Mouse (Mus musculus) Patski (cell line): ENCODE results near the gene Angptl1. TPM values are rescaled to one million over a fixed set of nuclear protein-coding genes. Genes with fewer than 3 reads are reported as not detected.

Experiments
- ATAC-seq: fragments of 100-300 bp; one replicate; pipeline ENCODE4 v1.8.0; 2021
- CTCF ChIA-PET: fragments of 350-600 bp; sonication (Branson Sonifier 250); formaldehyde crosslinking; loops from one replicate; lab custom pipeline; 2022; ENCODE audit warnings: inconsistent platforms; lab: Charles Lee
- POLR2A ChIA-PET: fragments of 350-600 bp; sonication (Branson Sonifier 250); formaldehyde crosslinking; loops from one replicate; lab custom pipeline; 2022; ENCODE audit warnings: antibody characterized with exemption, inconsistent platforms; lab: Charles Lee
- DNase-seq: peaks from one replicate; pipeline ENCODE4 v3.0.0-alpha.2; 2011; ENCODE audit warnings: low read depth, low spot score
- H3K27me3 ChIP-seq: fragments of 371-371 bp; one replicate; pipeline ENCODE4 v1.5.1; 2021
- CTCF ChIP-seq: fragments of 100-300 bp; IDR thresholded peaks from one replicate; pipeline ENCODE4 v1.5.1; 2021
- in situ Hi-C: fragments of 300-500 bp; cut with MboI; formaldehyde crosslinking; loops from 3 replicates; pipeline ENCODE4 v1.11.1; 2018; ENCODE audit warnings: low pct_unique_long_range_greater_than_20kb, mixed read lengths
- polyA plus RNA-seq: library from polyadenylated mRNA; unstranded; gene quantifications from one replicate; pipeline ENCODE4 v1.2.3, GENCODE M21; 2021

The Angptl1 gene
- polyA plus RNA-seq, 1 experiment from 2014 or later = 0.10 TPM

DNA sequence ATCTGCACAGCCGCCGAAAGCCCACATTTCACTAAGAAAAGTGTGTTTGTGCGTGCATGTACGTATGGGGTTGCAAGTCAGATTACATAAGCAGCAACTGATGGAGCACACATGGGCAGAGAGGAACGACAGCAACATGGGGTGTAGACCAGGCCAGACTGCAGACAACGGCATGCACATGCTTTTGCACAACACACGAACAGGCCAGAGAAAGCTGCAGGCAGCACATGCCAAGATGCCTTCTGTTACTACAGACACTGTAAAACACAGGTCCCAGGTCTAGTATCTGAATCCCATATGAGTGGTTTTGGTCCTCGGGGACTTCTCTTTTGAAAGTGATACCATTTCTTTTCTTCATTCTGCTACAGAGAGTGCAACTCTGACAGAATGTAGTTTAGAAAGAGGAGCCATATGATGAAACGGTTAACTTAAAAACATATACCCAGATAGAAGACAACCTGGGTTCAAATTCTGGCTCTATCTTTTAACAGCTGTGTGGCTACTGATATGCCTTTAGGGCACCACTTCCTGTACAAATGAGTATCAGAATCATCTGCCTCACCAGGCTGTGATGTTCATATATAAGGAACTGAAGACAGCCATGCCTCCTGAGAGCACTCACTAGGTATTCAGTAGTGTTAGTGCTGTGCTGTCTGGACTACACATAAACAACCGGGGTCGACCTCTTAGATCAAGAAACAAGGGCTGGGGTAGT is 3.4 kb downstream of the Angptl1 start:
- in situ Hi-C loops = no loop called here
- DNase-seq (no peak), ATAC-seq (no peak)
- POLR2A ChIA-PET = no interaction called here
- TF ChIP-seq CTCF = no peak
- CTCF ChIA-PET = interaction anchor here (1.6 kb wide), 1 partner anchor 20 kb away, joined by 3 read pairs; no protein-coding TSS in a partner anchor
- H3K27me3 ChIP-seq = no peaks in the 10 kb centered on the region

DNA sequence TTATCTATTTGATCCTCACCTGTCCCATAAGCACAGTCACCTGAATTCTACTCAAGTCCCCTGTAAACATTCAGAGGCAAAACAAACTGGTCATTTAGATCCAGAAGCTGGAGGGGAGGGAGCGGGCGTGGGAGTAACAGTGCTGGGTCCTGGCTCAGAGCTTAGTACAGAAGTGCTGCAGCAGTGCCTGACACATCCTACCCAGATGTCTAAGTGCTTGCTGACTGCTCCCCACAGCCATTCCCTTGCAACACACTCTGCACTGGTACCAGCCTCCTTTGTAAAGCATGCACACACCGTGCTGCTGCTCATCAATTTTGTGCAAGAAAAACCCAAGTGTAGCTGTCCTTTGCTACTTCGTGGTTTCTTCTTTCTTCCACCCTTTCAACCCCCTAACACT is 8.7 kb downstream of the Angptl1 start:
- H3K27me3 ChIP-seq = no peaks in the 10 kb centered on the region
- no peak for TF ChIP-seq CTCF
- POLR2A ChIA-PET = no interaction called here
- CTCF ChIA-PET = no interaction called here
- in situ Hi-C loops = no loop called here
- DNase-seq = no peak
- no peak for ATAC-seq

DNA sequence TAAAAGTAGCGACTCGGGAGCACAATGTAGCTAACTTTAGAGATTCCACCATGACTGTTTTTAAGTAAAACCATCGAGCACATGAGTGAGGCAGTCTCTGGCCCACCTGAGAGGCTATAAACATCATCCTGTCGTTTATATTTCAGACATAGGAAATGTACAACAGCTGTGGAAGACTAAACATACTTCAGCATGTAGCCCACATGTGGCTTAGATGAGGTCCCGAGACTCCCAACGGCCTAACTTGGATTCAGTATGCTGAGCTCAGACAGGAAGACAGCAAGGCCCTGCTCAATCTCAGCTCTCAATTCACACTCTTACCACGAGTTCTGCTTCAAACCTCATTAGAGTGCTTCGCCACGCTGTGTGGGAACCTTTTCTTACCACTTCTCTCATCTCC is 14.0 kb downstream of the Angptl1 start:
- no peak for ATAC-seq
- no peaks in the 10 kb centered on the region for H3K27me3 ChIP-seq
- DNase-seq = no peak
- ChIA-PET POLR2A (no interaction called here), CTCF (interaction anchor here (0.9 kb wide), 1 partner anchor 15 kb away, joined by 5 read pairs; the partner anchor contains the start of gene Angptl1)
- TF ChIP-seq CTCF = no peak
- in situ Hi-C loops = no loop called here

DNA sequence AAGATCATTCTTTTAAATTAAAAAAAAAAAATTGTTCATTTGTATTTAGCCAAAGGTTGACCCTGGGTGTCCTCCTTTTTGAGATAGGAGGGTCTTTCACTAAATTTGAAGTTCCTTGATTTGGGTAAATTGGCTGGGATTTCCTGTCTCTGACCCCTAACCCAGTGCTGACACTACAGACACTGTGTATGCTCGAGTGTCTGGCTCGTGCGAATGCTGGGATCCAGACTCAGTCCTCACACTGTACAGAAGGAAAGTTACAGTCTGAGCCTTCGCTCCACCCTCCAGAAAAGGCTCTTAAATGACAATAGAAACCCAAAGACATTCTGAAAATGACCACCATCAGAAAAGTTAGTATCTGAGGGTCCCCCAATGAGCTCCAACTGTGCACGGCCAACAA is 14.5 kb downstream of the Angptl1 start:
- DNase-seq (no peak), ATAC-seq (no peak)
- ChIA-PET POLR2A (no interaction called here), CTCF (no interaction called here)
- TF ChIP-seq CTCF = no peak
- in situ Hi-C loops = no loop called here
- no peaks in the 10 kb centered on the region for H3K27me3 ChIP-seq

DNA sequence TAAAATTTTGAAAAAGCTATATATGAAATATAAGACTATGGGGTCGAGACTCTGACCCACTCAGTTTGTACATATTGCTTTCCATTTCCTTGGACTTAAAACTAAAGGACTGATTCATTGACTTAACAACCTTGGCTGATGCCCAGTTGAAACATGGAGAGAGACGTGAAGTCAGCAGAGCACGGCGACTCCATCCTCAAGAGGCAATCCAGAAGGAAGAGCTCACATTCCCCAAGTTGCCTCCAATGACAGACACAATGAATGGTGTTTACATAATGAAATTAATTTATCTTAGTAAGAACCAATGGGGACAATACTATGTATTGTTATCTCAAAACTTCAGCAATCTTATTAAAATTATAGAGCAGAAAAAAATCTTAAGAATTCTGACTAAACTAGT is 16.2 kb downstream of the Angptl1 start:
- CTCF ChIA-PET = interaction anchor here (1.0 to 1.1 kb wide), 3 partner anchors 13 to 19 kb away, joined by 3 to 4 read pairs (median 3); no protein-coding TSS in a partner anchor
- in situ Hi-C loops = no loop called here
- POLR2A ChIA-PET = no interaction called here

DNA sequence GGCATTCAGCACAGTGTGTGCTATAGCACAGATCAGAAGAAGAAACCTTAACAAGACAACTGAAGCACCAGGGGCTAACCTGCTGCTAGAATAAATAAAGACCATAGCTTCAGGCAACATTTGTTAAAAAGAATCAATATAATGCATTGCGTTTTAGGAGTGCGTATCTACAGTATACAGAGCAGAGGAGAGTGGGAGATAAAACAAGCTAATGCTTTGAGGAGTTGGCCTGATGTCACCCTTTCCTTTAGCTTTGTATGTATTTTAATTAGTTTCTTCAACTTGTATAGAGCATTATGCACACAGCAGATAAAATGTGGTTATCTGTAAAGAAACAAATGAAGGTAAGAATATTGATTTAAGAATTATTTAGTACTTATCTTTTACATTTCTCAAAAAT is 18.3 kb downstream of the Angptl1 start:
- ChIA-PET CTCF (interaction anchor here (0.6 to 1.5 kb wide), 3 partner anchors 17 to 223 kb away, joined by 3 to 4 read pairs (median 3); no protein-coding TSS in a partner anchor), POLR2A (interaction anchor here (1.2 kb wide), 1 partner anchor 44 kb away, joined by 3 read pairs; no protein-coding TSS in a partner anchor)
- no peak for DNase-seq
- in situ Hi-C loops = no loop called here
- H3K27me3 ChIP-seq = no peaks in the 10 kb centered on the region
- no peak for ATAC-seq
- TF ChIP-seq CTCF = no peak

More for the DNA sequence above, 16.2 kb downstream of the Angptl1 start:
- DNase-seq (no peak), ATAC-seq (no peak)
- no peaks in the 10 kb centered on the region for H3K27me3 ChIP-seq
- no peak for TF ChIP-seq CTCF

DNA sequence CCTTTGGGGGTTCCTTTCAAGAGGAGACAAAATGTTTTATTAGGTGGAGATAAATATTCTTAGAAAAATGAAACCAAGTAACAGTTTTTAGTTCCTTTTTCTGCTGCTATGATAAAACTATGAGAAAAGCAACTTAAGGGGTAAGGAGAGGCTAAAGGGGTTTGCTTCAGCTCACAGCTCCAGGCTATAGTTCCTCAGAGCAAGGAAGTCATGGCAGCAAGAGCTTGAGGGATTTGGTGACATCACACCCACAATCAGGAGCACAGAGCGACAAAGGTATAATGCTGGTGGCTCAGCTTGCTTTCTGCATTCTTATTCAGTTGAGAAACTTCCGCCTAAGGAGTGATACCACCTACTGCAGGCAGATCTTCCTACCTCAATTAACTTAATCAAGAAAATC is 20.8 kb downstream of the Angptl1 start:
- CTCF ChIA-PET = interaction anchor here (0.9 kb wide), 1 partner anchor 10 kb away, joined by 3 read pairs; no protein-coding TSS in a partner anchor
- POLR2A ChIA-PET = interaction anchor here (1.1 kb wide), 1 partner anchor 122 kb away, joined by 3 read pairs; no protein-coding TSS in a partner anchor
- H3K27me3 ChIP-seq = no peaks in the 10 kb centered on the region
- ATAC-seq (no peak), DNase-seq (no peak)
- in situ Hi-C loops = no loop called here
- no peak for TF ChIP-seq CTCF

DNA sequence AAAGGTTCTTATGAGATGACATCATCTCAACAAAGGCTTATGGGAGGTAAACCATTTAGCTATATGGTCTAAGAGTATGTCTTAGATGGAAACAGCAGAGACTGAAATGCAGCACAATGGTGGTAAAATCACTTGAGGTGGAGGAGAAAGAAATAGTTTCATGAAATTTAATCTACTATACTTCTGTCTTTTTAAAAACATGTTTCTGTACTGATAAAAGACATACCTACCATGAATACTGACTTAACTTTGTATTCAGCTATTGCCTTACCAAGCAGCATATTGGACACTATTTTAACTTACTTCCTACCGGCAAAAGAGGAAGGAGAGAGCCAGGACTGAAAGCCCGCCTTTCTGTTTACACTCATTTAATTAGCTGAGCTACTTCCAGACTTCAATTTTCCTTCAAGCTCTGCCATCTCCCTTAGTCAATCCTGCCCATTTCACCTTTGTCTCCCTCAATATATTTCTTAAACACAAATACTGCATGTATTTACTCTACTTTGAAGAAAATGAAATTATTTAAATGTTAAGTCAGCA is 21.4 kb downstream of the Angptl1 start:
- ATAC-seq = no peak
- TF ChIP-seq CTCF = no peak
- in situ Hi-C loops = no loop called here
- ChIA-PET CTCF (interaction anchor here (0.9 kb wide), 1 partner anchor 9 kb away, joined by 3 read pairs; no protein-coding TSS in a partner anchor), POLR2A (interaction anchor here (1.1 kb wide), 1 partner anchor 123 kb away, joined by 3 read pairs; no protein-coding TSS in a partner anchor)
- H3K27me3 ChIP-seq = no peaks in the 10 kb centered on the region
- DNase-seq = no peak

DNA sequence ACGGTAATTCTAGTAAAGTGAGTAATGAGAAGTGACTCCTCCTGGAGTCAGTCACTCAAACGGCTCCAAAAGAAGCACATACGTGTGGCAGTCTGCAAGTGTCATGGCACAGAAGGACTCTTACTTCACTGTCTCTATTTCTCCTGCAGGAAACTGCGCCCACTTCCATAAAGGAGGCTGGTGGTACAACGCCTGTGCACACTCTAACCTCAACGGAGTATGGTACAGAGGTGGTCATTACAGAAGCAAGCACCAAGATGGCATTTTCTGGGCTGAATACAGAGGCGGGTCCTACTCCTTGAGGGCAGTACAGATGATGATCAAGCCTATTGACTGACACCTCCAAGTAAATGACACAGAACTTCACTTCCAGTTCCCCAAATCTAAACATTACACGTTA is 21.9 kb downstream of the Angptl1 start:
- in situ Hi-C loops = no loop called here
- no peak for ATAC-seq
- ChIA-PET POLR2A (no interaction called here), CTCF (no interaction called here)
- no peak for DNase-seq
- H3K27me3 ChIP-seq = no peaks in the 10 kb centered on the region
- no peak for TF ChIP-seq CTCF

DNA sequence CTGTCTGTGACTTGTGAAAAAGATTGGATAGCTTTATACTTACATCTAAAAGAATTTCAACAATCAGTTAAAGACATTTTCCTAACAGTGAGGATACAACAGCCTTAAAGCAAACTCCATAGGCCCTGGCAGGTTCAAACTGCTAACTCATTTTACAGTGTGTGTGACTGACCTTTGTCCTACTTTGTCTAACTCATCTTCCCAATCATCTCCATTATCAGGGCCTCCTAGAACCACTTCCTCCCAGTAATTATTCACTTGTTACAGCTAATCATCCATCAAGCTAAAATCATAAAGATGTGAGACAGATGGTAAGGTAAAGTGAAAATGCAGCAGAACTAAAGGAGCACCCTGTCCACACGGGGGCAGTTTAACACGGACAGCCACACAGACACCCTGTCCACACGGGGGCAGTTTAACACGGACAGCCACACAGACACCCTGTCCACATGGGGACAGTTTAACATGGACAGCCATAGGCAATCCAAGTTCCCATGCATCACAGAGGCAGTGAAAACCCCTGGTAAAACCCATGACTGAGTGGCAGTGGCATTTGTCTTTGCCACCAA is 23.2 kb downstream of the Angptl1 start:
- ChIA-PET CTCF (interaction anchor here (1.0 to 1.5 kb wide), 3 partner anchors 12 to 109 kb away, joined by 3 to 4 read pairs (median 3); no protein-coding TSS in a partner anchor), POLR2A (interaction anchor here (0.8 kb wide), 1 partner anchor 11 kb away, joined by 3 read pairs; no protein-coding TSS in a partner anchor)
- no peak for TF ChIP-seq CTCF
- in situ Hi-C loops = no loop called here
- H3K27me3 ChIP-seq = no peaks in the 10 kb centered on the region
- no peak for DNase-seq
- no peak for ATAC-seq
